Mouse (Mus musculus) testis, adult 2 months (tissue): Measurements from ENCODE around the gene Lrch1. TPM values are rescaled to one million over a fixed set of nuclear protein-coding genes. Genes with fewer than 3 reads are reported as not detected.

Experiments used
- H3K27ac ChIP-seq: fragments of 200-500 bp; 2 replicates; pipeline ENCODE4 v1.5.1; 2012; ENCODE audit warnings: low read depth, low read length; ENCODE audit not compliant: control insufficient read depth, insufficient read depth
- H3K27me3 ChIP-seq: fragments of 200-500 bp; 2 replicates; pipeline ENCODE4 v1.6.1; 2012; ENCODE audit warnings: mild to moderate bottlenecking, low read length, moderate library complexity; ENCODE audit not compliant: control insufficient read depth, insufficient read depth
- H3K36me3 ChIP-seq: fragments of 200-500 bp; 2 replicates; pipeline ENCODE4 v1.6.1; 2012; ENCODE audit warnings: mild to moderate bottlenecking, low read length; ENCODE audit not compliant: control insufficient read depth, insufficient read depth
- H3K4me1 ChIP-seq: fragments of 200-500 bp; 2 replicates; pipeline ENCODE4 v1.6.1; 2012; ENCODE audit warnings: low read length; ENCODE audit not compliant: control insufficient read depth, insufficient read depth
- H3K4me3 ChIP-seq: fragments of 200-500 bp; 2 replicates; pipeline ENCODE4 v1.5.1; 2012; ENCODE audit warnings: low read depth, mild to moderate bottlenecking, low read length, moderate library complexity, mixed read lengths; ENCODE audit not compliant: control insufficient read depth
- CTCF ChIP-seq: fragments of 200-500 bp; IDR thresholded peaks from 2 replicates; pipeline ENCODE4 v1.5.1; 2012; ENCODE audit warnings: low read depth, mild to moderate bottlenecking, inconsistent platforms, low read length, moderate library complexity; ENCODE audit not compliant: control insufficient read depth, insufficient read depth, insufficient replicate concordance
- POLR2A ChIP-seq: fragments of 200-500 bp; IDR thresholded peaks from 2 replicates; pipeline ENCODE4 v1.6.1; 2012; ENCODE audit warnings: low read depth, mild to moderate bottlenecking, inconsistent platforms, low read length, moderate library complexity; ENCODE audit not compliant: control insufficient read depth
- polyA plus RNA-seq: library from polyadenylated mRNA; depleted of rRNA; stranded (reverse); fragments of >200 nt; gene quantifications from 2 replicates; pipeline ENCODE4 v1.2.3, GENCODE M21; 2012

The Lrch1 gene
- polyA plus RNA-seq, 1 experiment = 1.6 TPM

DNA sequence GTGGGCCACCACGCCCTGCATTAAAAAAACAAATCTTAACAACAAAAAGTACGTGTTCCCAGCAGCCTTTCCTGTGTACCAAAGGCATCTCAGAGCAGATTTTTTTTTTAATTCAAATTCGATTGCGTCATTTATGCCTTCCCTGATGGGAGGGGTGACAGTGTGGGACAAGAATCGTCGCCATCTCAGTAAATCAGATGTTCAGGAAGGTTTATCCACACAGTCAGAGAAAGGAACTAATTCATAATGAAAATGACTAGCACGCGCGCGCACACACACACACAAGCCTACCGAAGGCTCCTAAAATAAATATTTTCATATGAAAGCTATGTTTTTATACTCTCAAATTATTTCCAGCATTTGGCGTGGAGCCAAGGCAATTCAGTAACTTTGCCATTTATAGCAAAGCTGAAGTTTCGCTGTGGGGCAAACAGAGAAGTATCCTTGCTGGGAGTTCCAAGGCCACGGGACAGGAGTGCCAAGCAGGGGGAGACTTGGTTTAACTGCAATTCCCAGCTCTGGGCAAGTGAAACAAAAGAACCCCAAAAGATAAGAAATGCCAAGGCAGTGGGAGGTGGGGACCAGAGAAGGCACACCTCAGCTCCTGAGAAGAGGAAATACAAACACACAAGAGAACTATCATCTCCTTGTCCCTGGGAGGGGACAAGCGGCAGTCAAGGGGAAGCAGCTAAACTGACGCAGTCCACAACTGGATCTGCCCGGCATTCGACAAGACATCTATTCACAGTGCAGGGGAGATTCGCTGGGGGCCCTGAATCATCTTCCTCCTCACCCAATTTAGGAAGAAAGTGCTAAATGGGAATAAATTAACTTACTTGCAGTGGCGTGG lies 34.1 kb downstream of the Lrch1 start:
- TF ChIP-seq CTCF (no peak), POLR2A (no peak)
- Histone ChIP-seq H3K4me3 (no peak overlapping the region), H3K27ac (peak overlapping the region; percentile 63), H3K27me3 (no peaks in the 10 kb centered on the region), H3K36me3 (no peaks in the 10 kb centered on the region), H3K4me1 (peaks cover 7% of the 10 kb centered on the region; the same call in 1 of the 2 replicates)

DNA sequence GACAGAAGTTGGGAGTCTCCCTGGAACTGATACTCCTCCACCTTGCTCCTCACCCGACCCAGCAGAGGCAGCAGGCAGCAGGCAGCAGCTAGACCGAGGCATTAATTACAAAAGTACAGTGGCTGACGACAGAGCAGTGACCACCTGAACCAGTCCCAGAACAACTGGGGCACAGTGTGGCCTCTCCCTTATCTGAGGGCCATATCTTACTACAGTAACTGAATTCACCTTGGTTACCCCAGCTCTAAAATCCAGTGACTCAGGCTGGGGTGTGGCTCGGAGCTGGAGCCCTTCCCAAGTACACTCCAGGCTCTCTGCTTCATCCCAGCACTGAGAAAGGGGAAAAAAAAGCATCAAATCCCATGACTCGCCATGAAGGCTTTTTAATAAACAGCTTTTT lies 37.3 kb downstream of the Lrch1 start:
- 0 out of 2 replicates have a peak, but pooled peaks cover 3% of the 10 kb centered on the region for H3K4me1 ChIP-seq
- H3K4me3 ChIP-seq = no peak overlapping the region
- no peaks in the 10 kb centered on the region for H3K36me3 ChIP-seq
- no peaks in the 10 kb centered on the region for H3K27me3 ChIP-seq
- no peak overlapping the region for H3K27ac ChIP-seq
- TF ChIP-seq POLR2A (no peak), CTCF (no peak)

DNA sequence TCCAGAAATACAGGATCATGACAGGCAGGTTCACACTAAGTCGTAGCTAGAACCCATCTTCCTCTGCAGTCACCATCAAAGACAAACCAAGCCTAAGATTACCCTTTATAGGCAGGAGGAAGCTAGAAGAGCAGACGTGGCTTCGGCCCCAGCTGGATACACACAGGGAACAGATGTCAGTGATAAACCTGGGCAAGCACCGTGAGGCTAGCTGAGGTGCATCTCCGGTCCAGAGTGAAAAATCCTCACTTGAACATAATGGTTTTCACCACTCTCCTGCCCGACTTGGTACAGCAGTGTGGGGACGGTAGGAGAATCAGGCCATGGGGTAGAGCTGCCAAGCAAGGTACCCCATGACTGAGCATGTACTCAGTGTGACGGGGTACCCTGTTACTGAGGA lies 38.7 kb downstream of the Lrch1 start:
- no peaks in the 10 kb centered on the region for H3K36me3 ChIP-seq
- H3K27me3 ChIP-seq = no peaks in the 10 kb centered on the region
- H3K4me1 ChIP-seq = 0 out of 2 replicates have a peak, but pooled peaks cover 3% of the 10 kb centered on the region
- no peak overlapping the region for H3K27ac ChIP-seq
- no peak for TF ChIP-seq POLR2A
- no peak for TF ChIP-seq CTCF
- no peak overlapping the region for H3K4me3 ChIP-seq

DNA sequence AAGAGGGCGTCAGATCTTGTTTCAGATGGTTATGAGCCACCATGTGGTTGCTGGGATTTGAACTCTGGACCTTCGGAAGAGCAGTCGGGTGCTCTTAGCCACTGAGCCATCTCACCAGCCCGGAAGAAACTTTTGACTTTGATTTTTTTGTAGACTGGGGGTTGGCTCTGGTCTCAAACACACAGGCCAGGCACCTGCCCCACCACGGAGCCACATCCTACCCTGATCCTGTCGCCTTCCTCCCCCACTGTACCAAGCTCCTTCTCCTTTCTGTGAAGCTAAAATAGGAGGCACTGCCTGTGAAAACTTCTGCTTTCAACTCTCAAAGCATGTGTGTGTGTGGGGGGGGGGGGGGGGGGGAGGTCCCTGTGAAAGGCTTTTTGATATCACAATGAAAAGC lies 39.4 kb downstream of the Lrch1 start:
- Histone ChIP-seq H3K4me1 (0 out of 2 replicates have a peak, but pooled peaks cover 3% of the 10 kb centered on the region), H3K36me3 (no peaks in the 10 kb centered on the region), H3K27ac (no peak overlapping the region), H3K4me3 (no peak overlapping the region), H3K27me3 (no peaks in the 10 kb centered on the region)
- no peak for TF ChIP-seq CTCF
- TF ChIP-seq POLR2A = no peak

DNA sequence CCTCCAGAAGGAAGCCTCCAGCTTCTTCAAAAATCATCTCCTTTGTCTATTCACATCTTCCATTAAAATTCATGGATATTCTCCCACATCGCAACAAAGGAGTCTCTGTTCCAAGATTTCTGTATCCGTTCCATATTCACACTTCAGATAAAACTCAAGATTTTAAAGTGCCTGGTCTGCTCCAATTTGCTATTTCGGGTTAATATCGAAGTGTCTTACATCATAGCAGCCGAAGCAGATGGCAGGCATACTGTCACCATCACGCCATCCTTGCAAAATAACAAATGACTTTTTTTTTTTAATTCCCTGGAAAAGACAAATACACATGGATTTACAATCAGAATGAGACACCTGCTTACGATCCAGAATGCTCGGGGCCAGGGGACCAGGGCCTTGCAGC lies 40.0 kb downstream of the Lrch1 start:
- no peaks in the 10 kb centered on the region for H3K36me3 ChIP-seq
- H3K27me3 ChIP-seq = no peaks in the 10 kb centered on the region
- TF ChIP-seq CTCF (no peak), POLR2A (no peak)
- H3K4me1 ChIP-seq = peaks cover 6% of the 10 kb centered on the region
- H3K27ac ChIP-seq = no peak overlapping the region
- no peak overlapping the region for H3K4me3 ChIP-seq

DNA sequence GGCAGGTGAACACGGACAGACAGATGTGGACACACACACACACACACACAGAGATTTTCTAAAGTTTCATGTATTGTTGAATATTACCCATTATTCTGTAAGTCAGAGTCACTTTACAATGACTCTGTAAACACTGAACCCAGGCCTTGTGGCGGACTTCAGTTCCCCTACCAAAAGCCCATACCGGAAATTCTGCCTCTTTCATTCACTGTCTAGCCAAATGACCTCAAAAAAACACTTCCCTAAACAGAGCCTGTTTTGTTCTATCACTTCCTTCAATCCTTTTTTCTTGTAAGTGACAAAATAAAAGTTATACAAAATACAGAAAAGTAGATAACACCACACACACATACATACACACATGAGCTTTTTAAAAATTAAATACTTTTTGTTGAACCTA lies 41.7 kb downstream of the Lrch1 start:
- peaks cover 6% of the 10 kb centered on the region for H3K4me1 ChIP-seq
- no peak for TF ChIP-seq POLR2A
- no peak for TF ChIP-seq CTCF
- H3K27ac ChIP-seq = no peak overlapping the region
- H3K36me3 ChIP-seq = no peaks in the 10 kb centered on the region
- no peak overlapping the region for H3K4me3 ChIP-seq
- no peaks in the 10 kb centered on the region for H3K27me3 ChIP-seq

DNA sequence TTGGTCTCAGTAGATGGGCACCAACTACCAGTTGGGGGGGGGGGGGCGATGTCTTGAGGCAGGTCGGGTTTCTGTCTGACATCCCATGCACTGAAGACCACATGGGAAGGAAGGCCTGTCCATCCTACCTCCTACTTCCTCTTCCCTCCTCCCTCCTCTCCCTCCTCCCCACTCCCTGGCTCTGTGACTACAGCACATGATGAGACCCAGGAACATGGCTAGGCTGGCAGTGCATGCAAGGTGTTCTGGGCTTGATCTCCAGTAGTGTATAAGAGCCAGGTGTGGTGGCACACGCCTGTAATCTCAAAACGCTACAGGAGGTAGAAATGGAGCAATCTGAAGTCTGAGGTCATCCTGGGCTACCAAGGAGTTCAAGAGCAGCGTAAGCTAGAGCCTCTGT lies 43.2 kb downstream of the Lrch1 start:
- H3K36me3 ChIP-seq = no peaks in the 10 kb centered on the region
- no peak overlapping the region for H3K27ac ChIP-seq
- no peaks in the 10 kb centered on the region for H3K27me3 ChIP-seq
- H3K4me1 ChIP-seq = peaks cover 3% of the 10 kb centered on the region
- TF ChIP-seq CTCF (no peak), POLR2A (no peak)
- no peak overlapping the region for H3K4me3 ChIP-seq

DNA sequence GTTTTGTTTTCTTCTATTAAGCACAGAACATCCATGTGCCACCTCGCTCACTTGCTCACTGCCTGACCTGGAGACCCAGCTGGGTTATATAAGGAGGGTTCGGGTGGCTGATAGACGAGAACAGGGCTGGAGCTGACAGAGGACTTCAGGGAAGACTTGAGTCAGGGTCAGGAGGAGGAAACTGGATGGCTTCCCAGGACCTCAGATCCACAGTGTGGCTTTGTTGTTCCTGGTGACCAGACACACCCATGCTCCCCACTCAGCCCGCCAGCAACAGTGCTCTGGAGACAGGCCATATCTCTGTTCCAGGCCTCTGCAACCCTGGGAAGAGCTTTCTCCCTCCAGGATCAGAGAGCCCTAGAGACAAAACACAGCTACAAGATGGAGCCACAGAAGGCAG lies 44.6 kb downstream of the Lrch1 start:
- Histone ChIP-seq H3K4me1 (peaks cover 3% of the 10 kb centered on the region), H3K27me3 (no peaks in the 10 kb centered on the region), H3K4me3 (no peak overlapping the region), H3K27ac (no peak overlapping the region), H3K36me3 (no peaks in the 10 kb centered on the region)
- TF ChIP-seq POLR2A (no peak), CTCF (no peak)
